In the genomic region with DNA sequence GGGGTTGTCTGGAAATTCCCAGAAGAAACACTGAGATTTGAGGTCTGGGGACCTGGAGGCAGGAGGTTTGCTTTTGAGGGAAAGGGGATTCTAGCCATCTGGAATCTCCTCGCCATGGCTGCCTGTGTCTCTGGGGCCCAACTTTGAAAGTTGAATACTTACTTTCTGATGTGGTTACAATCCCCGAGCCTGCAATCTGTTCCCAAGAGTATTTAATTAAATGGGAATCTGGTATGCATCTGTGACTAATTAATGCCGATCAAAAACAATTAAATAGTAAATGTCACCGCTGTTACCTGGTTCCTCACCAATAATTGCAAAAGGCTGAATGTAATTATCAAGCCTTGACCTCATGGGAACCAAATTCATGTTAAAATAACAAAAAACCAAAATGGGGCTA, we compare ENCODE assay signal across 28 mouse cellular contexts. TPM values are rescaled to one million over a fixed set of nuclear protein-coding genes. Genes with fewer than 3 reads are reported as not detected.
DNase-seq lines count a peak whose midpoint lies in the region; ATAC-seq lines count a peak whose summit lies in the region.
"Had no signal": no experiment of that assay in that cellular context is flagged by ENCODE, and none has a peak within 500 bp of the region (broad histone marks: within the 10 kb centered on the region; RNA-seq: fewer than 3 reads in every experiment).

No protein-coding gene starts in this region.

- no peaks in the 10 kb centered on the region for H3K36me3 ChIP-seq in forebrain, embryonic 14.5 days (ENCODE audit: control insufficient read depth, insufficient read depth, low read length)
- H3K36me3 ChIP-seq in forebrain, embryonic 12.5 days (replicated peaks): no peaks in the 10 kb centered on the region
- no peaks in the 10 kb centered on the region for H3K36me3 ChIP-seq in embryonic facial prominence, embryonic 14.5 days (ENCODE audit: control insufficient read depth, insufficient read depth, low read length)
- H3K36me3 ChIP-seq: G1E; heart, embryonic 12.5 days; kidney, embryonic 15.5 days; limb, embryonic 15.5 days; liver, embryonic 13.5 days; midbrain, embryonic 13.5 days; stomach, embryonic 15.5 days had no signal

- 38% methylated on average over 4 of the region's 4 CpGs for WGBS in forebrain, embryonic 14.5 days
- WGBS in forebrain, embryonic 12.5 days: 64% methylated on average over 4 of the region's 4 CpGs
- 41% methylated on average over 4 of the region's 4 CpGs for whole genome bisulfite sequencing in embryonic facial prominence, embryonic 14.5 days

- peak; percentile 21 for DNase-seq in forebrain, embryonic 14.5 days (ENCODE audit: low spot score)
- peak; percentile 39 for DNase-seq in MN1 (ENCODE audit: low spot score)
- peak; percentile 36 for DNase-seq in embryo, embryonic 11 days
- DNase-seq in embryonic facial prominence, embryonic 14.5 days (ENCODE audit: low spot score): peak; percentile 61
- no peak for DNase-seq in kidney, adult 11 months
- DNase-seq in gastrocnemius, postnatal 25 days: no peak
- DNase-seq: adrenal gland, adult 2 months; adrenal gland, postnatal 36 days; cerebellum, adult 2 months; heart, adult 2 months; kidney, adult 18-20 months; liver, embryonic 13.5 days; lung, adult 18-20 months; lung, postnatal 4 days; right cerebral cortex, postnatal 25 days had no signal

- no peak overlapping the region for H3K27ac ChIP-seq in forebrain, embryonic 14.5 days (ENCODE audit: low read depth, low read length)
- H3K27ac ChIP-seq in forebrain, embryonic 12.5 days: no peak overlapping the region
- no peak overlapping the region for H3K27ac ChIP-seq in embryonic facial prominence, embryonic 14.5 days (replicated peaks; ENCODE audit: low read depth, low read length)
- H3K27ac ChIP-seq: heart, adult 2 months; hindbrain, embryonic 14.5 days; limb, embryonic 15.5 days; liver, embryonic 13.5 days; midbrain, embryonic 13.5 days; stomach, embryonic 15.5 days had no signal

- H3K9me3 ChIP-seq in forebrain, embryonic 14.5 days (replicated peaks; ENCODE audit: control insufficient read depth, low read length): peaks cover 11% of the 10 kb centered on the region
- peaks cover 16% of the 10 kb centered on the region for H3K9me3 ChIP-seq in forebrain, embryonic 12.5 days
- H3K9me3 ChIP-seq in embryonic facial prominence, embryonic 14.5 days (ENCODE audit: control insufficient read depth, low read length): peaks cover 17% of the 10 kb centered on the region
- H3K9me3 ChIP-seq: limb, embryonic 15.5 days; liver, embryonic 13.5 days had no signal

- H3K4me2 ChIP-seq in forebrain, embryonic 14.5 days (ENCODE audit: low read length): no peak overlapping the region
- H3K4me2 ChIP-seq in forebrain, embryonic 12.5 days: no peak overlapping the region
- no peak overlapping the region for H3K4me2 ChIP-seq in embryonic facial prominence, embryonic 14.5 days (ENCODE audit: low read depth, low read length)
- H3K4me2 ChIP-seq: heart, embryonic 12.5 days; hindbrain, embryonic 14.5 days; kidney, embryonic 15.5 days; limb, embryonic 15.5 days; liver, embryonic 13.5 days; midbrain, embryonic 13.5 days; stomach, embryonic 15.5 days had no signal

- H3K4me1 ChIP-seq in forebrain, embryonic 14.5 days (ENCODE audit: control insufficient read depth, insufficient read depth, low read length): no peaks in the 10 kb centered on the region
- H3K4me1 ChIP-seq in forebrain, embryonic 12.5 days: no peaks in the 10 kb centered on the region
- H3K4me1 ChIP-seq in embryonic facial prominence, embryonic 14.5 days (ENCODE audit: control insufficient read depth, insufficient read depth, low read length): peaks cover 6% of the 10 kb centered on the region; the same call in 1 of the 2 replicates
- H3K4me1 ChIP-seq: heart, embryonic 12.5 days; liver, embryonic 13.5 days; stomach, embryonic 15.5 days had no signal

- no peak for ATAC-seq in forebrain, embryonic 14.5 days
- ATAC-seq in forebrain, embryonic 12.5 days (ENCODE audit: low FRiP score): no peak
- ATAC-seq in embryonic facial prominence, embryonic 14.5 days (ENCODE audit: low read depth): no peak
- ATAC-seq: inflammation-experienced regulatory T-cells, adult 6 months; lung, postnatal 0 days; midbrain, embryonic 13.5 days had no signal

- no peak overlapping the region for H3K4me3 ChIP-seq in forebrain, embryonic 14.5 days (ENCODE audit: low read depth, low read length)
- H3K4me3 ChIP-seq in forebrain, embryonic 12.5 days (replicated peaks): no peak overlapping the region
- no peak overlapping the region for H3K4me3 ChIP-seq in embryonic facial prominence, embryonic 14.5 days (ENCODE audit: low read depth, low read length)
- H3K4me3 ChIP-seq: erythroblast, embryonic 14.5 days; heart, adult 2 months; heart, embryonic 12.5 days; kidney, embryonic 15.5 days; limb, embryonic 15.5 days; liver, embryonic 13.5 days; megakaryocyte, embryonic 14.5 days; midbrain, embryonic 13.5 days; stomach, embryonic 15.5 days had no signal

- no peaks in the 10 kb centered on the region for H3K27me3 ChIP-seq in forebrain, embryonic 14.5 days (replicated peaks; ENCODE audit: control insufficient read depth, insufficient read depth, low read length)
- H3K27me3 ChIP-seq in forebrain, embryonic 12.5 days: no peaks in the 10 kb centered on the region
- H3K27me3 ChIP-seq in embryonic facial prominence, embryonic 14.5 days (replicated peaks; ENCODE audit: control insufficient read depth, insufficient read depth, low read length): no peaks in the 10 kb centered on the region
- H3K27me3 ChIP-seq: heart, embryonic 12.5 days; kidney, embryonic 15.5 days; limb, embryonic 15.5 days; midbrain, embryonic 13.5 days; stomach, embryonic 15.5 days had no signal

- H3K9ac ChIP-seq in forebrain, embryonic 14.5 days (ENCODE audit: low read length): no peak overlapping the region
- H3K9ac ChIP-seq in forebrain, embryonic 12.5 days: no peak overlapping the region
- H3K9ac ChIP-seq in embryonic facial prominence, embryonic 14.5 days (ENCODE audit: low read depth, low read length): no peak overlapping the region
- H3K9ac ChIP-seq: heart, embryonic 12.5 days; hindbrain, embryonic 14.5 days; kidney, embryonic 15.5 days; limb, embryonic 15.5 days; liver, embryonic 13.5 days; midbrain, embryonic 13.5 days; stomach, embryonic 15.5 days had no signal

RNA-seq across cellular contexts. Expression of gene Minos1, which starts 13.7 kb away (rescaled TPM):
- 411 and 472 TPM in 2 replicates for polyA plus RNA-seq in forebrain, embryonic 14.5 days (2014; fragmentation: Nextera tagmentation; extraction: Ambion mirVana)
- 416 and 438 TPM in 2 replicates for polyA plus RNA-seq in forebrain, embryonic 12.5 days (2016; fragmentation: Nextera tagmentation; extraction: Ambion mirVana)
- polyA plus RNA-seq in embryonic facial prominence, embryonic 14.5 days (2014; fragmentation: Nextera tagmentation; extraction: Ambion mirVana): 468 and 555 TPM in 2 replicates
- 100 to 1,000 TPM; 423 to 444 TPM for total RNA-seq in gastrocnemius, postnatal 25 days (2021)

RNA-seq across cellular contexts. Expression of gene Capzb, which starts 48.1 kb away (rescaled TPM):
- 272 and 278 TPM in 2 replicates for polyA plus RNA-seq in forebrain, embryonic 14.5 days (2014; fragmentation: Nextera tagmentation; extraction: Ambion mirVana)
- polyA plus RNA-seq in forebrain, embryonic 12.5 days (2016; fragmentation: Nextera tagmentation; extraction: Ambion mirVana): 307 and 312 TPM in 2 replicates
- 293 and 299 TPM in 2 replicates for polyA plus RNA-seq in embryonic facial prominence, embryonic 14.5 days (2014; fragmentation: Nextera tagmentation; extraction: Ambion mirVana)
- 100 to 1,000 TPM; 472 to 500 TPM for total RNA-seq in gastrocnemius, postnatal 25 days (2021)

RNA-seq across cellular contexts. Expression of gene Nbl1, which starts 51.8 kb away (rescaled TPM):
- polyA plus RNA-seq in forebrain, embryonic 14.5 days (2014; fragmentation: Nextera tagmentation; extraction: Ambion mirVana): 22.3 and 29.8 TPM in 2 replicates
- polyA plus RNA-seq in forebrain, embryonic 12.5 days (2016; fragmentation: Nextera tagmentation; extraction: Ambion mirVana): 22.5 and 26.7 TPM in 2 replicates
- polyA plus RNA-seq in embryonic facial prominence, embryonic 14.5 days (2014; fragmentation: Nextera tagmentation; extraction: Ambion mirVana): 124 and 133 TPM in 2 replicates
- 10 to 100 TPM; 23.4 to 25.1 TPM for total RNA-seq in gastrocnemius, postnatal 25 days (2021)
- total RNA-seq: neutrophil, adult 5-6 weeks had no signal

Comparison
In these comparisons a context has a peak if more than half of its experiments do, and no peak if none do; other contexts are left out.
1. DNase-seq: peak in forebrain, embryonic 14.5 days (single experiment), MN1 (single experiment), embryo, embryonic 11 days (single experiment) and embryonic facial prominence, embryonic 14.5 days (single experiment); none in kidney, adult 11 months (single experiment) and gastrocnemius, postnatal 25 days (single experiment).